Mouse (Mus musculus) frontal cortex, postnatal 10 days (tissue): ENCODE data around the gene Sost.

Experiments
- DNase-seq, 2 experiments: peaks; one replicate each; pipeline ENCODE4 v3.0.0; 2022; ENCODE audit warnings: low spot score in 2 of 2, mixed read lengths in 1 of 2

The Sost gene

DNA sequence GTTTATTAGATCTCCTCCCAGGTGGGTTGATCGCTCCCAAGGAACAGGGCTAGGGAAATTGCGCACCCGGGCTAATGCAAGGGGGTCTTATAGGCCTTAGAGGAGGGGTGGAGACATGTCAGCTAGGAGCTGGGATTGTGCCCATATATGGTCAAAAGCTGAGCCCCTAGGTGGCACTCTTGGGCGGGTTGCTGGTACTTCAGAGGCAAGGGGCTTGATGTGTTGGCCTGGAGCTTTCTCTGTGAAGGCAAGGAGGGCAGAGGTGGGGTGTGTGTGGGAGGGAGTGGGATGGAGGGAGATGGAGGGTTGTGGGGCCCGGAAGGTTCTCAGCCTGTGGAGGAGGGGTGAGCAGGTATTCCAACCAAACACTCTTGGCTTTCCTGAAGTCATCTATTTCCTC is 20.3 kb downstream of the Sost start:
- no peak for DNase-seq

DNA sequence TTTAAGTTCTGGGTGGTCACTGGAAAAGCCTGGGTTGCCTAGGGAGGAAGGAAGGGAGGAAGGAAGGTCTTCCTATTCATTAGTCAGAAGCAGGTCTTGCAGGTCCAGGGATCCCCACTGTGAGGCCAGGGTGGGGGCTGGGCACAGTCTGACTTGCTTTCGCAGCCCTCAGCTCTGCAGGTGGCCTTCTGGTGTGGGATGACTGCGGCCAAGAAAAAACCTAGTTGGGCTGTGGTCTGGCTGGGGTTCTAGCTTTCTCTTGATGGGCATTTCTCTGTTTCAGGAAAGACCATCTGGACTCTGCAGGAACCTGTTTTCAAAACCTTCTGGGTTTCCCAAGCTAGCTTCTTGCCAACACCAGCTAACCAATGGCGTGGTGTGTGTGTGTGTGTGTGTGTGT is 23.8 kb downstream of the Sost start:
- no peak for DNase-seq

DNA sequence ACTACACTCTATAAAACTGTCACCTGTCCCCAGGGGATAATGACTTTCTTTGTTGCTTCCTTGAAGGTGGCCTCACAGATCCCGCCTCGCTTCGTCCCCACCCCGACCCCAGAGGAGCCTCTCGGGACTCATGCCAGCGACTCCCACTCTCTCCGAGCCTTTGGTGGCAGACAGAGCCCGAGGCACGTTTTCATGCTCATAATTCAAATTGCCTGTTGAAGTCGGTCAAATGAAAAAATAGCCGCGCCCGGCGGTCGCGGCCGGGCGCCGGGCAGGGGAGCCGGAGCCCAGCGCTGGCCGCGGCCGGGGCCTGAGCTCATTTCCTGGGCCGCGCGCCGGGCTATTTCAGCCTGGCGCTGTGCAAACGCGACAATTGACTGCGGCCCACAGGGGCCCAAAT is 29.7 kb downstream of the Sost start:
- no peak for DNase-seq

DNA sequence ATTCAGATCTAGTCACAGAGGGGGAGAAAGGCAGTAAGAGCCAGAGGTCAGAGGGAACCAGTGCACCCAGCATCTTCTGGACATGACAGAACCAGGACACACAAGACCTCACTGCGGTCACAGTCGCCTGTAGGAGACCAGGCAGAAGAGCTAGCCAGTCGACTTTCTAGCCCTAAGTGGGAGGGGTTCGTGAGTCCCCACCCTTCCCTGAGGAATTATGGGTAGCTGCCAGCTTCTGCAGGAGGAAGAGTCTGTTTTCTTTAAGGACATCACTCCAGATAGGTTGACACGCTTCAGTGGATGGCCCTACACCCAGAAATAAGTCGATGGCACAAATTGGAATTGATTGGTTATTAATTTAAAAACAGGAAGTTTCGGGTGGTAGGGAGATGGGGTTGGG is 30.4 kb downstream of the Sost start:
- DNase-seq = no peak

DNA sequence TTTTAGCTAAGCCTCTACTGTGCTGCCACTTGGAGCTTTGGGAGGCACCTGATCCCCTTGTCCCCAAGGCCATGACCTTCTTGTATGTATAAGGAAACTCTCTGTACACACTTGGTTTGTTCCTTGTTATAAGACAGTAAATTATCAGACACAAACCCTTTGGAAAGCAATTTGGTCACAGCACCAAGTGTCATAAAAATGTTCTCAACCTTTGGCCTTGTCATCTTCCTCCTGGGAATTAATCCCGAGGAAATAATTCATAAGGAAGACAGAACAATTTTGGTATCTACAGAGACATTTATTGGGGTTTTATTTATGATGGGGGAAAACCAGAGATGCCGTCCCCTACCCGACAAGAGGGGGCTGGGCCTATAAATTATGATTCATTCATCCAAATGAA is 31.1 kb downstream of the Sost start:
- DNase-seq = no peak

DNA sequence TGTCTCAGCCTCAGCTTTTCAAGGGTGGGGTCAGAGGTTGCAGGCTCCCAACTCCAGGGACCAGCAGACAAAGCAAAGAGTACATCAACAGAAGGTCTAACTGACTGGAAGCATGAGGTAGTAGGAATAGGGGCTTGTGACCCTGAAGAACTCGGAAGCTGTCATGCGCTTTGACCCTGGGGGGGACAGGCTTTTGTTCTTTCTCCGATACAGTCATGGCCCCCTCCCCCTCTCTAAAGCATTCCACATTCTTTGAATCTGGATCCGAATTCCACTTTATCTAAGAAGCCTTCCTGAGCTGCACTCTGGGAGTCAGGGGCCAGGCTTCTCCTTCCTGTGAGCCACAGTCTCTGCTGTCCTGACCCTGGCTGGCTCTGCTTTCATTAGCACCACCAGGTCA is 34.8 kb downstream of the Sost start:
- no peak for DNase-seq

DNA sequence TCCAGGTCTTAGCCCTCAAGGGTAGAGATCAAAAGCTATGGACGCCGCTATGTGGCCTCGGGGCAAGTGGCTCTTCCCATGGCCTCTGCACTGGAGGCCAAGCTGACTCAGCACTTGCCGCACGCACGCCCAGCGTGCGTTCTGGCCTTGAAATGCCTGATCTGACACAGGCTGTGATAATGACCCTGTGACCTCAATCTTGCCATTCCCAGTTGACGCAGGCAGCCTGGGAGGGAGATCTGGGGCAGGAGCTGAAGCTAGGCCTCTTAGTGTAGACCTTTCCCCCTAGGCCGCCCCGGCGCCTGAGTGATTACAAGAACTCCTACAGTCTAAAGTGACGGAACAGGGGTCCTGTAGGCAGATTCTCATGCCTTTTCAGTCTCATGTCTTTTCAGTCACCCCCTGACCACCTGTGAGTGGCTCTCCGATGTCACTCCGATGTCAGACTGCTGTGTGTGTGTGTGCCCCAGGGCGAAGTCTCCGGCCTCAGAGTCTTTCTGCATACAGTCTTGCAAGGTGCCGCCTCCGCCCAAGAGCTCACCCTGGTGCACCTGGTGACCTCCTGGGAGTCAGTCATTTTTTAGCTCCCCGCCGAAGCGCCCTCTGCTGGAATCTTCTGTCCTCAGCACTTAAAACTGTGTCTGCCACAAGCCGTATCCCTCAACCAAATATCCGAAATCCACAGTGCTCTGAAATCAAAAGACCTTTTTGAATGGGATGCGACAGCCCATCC is 38.6 kb downstream of the Sost start:
- no peak for DNase-seq

DNA sequence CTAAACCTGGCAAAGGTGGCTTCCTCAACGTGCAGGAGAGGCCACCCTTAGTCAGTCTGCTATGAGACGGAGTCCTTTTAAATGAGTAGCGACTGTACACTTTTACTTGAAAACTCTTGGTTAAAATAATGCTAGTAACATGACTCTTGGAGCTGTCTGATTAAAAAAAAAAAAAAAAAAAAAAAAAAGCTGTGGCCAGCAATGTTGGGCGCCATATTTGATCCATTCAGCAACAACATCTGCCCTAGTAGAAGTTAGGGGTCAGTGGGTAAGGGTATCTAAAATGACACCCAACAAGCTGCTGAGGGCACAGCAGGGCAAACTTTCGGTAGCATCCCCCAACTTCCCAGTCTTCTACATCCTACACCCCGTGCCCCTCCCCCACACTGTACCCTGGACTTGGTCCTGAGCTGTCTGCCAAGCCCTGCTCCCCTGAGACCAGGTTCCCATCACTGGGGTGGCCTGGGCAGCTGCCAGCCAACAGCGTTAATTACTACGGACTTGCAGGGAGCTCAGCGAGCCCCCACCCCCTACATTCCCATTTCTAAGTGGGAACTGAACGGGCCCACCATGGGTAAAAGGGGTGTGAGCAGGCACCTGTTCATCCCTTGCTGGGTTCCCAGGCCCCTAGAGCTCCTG is 39.7 kb downstream of the Sost start:
- no peak for DNase-seq

DNA sequence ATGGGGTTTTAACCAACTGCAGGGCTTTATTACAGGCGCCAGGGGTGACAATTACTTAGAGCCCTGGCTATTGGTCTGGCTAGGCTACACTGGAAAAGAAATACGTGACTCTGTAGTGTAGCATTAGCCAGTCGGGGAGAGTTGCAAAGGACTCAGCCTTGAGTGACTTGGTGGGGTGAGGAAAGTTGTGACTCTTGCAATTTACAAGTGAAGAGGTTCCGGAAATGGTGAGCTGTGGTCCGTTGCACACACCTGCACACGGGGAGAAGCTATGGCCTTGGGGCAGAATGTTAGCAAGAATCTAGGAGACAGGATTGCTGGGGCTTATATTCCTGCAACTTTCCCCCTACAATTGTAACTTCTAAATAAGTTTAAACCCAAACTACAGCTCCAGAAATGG is 41.2 kb downstream of the Sost start:
- no peak for DNase-seq

DNA sequence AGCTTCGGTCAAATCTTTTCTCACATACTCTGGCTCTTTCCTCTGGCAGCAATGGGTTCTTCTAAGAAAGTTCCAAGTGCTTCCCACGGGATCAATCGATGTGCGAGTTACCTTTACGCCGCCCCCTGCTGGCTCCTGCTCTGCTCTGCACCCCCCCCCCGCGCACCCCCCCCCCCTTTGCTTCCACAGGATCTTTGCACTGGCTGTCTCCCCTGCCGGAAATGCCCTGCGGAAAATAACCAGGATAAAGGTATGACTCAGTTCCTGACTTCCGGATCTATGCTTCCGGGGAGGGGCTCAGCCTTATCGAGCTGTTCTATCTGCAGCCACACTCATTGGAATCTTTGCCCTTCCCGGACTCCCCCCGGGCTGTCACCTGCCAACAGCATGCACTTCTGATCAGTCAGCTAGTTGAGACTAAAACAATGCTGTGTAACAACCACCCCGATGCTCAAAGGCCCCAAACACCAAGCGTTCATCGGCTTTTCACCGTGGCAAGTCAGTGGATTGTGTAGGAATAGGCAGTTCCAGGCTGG is 42.3 kb downstream of the Sost start:
- no peak for DNase-seq

DNA sequence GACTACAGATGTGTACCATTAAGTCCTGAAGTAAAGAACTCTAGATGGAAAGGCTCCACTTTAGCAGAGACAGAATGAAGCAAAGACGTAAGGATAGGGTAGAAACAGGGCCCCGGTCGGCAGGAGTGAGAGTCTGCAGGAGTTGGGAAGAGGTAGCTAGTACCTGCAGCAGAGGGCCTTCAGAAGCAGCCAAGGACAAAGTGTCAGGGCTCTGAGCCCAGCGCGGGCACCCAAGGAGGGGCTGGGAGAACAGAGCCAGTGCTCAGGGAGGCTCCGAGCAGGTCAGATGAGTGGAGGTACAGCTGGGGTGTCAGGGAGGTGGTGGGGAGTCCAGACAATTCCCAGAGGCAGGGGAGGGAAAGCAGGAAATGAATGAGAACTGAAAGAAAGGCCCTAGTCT is 42.8 kb downstream of the Sost start:
- no peak for DNase-seq

DNA sequence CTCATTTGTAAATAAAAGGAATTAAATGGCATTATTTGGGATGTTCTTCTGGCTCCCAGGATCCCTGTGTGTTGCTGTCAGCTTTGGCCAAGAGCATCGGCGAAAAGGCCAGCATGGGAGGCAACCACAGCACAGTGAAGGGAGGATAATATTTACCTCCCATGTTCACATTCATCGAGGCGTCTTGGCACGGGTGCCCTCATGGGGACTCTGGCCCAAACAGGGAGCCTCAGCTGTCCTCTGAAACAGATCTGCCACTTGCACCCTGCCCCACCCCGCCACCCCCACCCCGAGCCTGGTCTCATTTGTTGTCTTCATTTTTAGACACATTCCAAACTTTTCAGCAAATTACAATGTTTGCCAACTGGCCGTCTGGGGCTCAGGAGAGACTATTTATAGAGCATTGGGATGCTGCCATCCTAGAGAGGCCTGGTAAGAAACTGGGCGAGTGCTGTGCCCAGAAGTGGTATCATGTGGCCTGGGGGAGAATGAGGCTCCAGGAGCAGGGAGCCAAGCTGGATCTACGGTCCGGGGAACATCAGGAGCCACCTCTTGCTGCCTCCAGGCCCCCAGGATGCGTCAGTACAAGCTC is 45.4 kb downstream of the Sost start:
- no peak for DNase-seq

DNA sequence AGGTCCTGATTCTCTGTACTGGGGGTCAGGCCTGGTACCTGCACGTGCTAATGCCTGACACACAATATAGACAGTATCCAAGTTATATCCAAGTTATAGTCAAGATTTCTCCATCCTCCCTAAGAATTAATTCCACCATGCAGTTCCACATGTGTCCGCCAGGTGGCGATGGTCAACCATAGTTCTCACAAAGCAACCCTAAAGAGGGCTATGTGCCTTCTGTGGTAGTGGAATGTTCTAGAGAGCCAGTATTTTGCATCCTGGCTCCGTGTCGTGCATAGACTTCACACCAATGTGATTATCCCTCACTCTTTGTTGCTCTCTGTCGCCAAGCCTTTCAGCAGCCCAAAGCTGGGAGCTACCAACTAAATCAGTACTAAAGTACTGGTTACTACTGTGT is 47.2 kb downstream of the Sost start:
- peak; percentile 62 to 82 for DNase-seq

DNA sequence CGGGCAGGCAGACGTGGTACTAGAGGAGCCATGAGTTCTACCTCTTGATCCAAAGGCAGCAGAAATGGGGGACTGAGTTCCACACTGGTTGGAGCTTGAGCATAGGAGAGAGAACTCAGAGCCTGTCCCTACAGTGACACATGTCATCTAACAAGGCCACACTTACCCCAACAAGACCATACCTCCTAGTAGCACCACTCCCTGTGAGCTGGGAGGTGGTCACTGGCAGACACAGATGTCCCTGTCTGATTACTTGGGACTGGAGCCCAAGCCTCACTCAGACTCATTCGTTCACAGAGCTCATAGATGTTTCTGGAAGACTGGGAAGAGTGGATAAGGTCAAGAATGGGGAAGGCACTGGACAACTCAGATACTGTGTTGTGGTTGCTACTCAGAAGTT is 48.2 kb downstream of the Sost start:
- DNase-seq = no peak

DNA sequence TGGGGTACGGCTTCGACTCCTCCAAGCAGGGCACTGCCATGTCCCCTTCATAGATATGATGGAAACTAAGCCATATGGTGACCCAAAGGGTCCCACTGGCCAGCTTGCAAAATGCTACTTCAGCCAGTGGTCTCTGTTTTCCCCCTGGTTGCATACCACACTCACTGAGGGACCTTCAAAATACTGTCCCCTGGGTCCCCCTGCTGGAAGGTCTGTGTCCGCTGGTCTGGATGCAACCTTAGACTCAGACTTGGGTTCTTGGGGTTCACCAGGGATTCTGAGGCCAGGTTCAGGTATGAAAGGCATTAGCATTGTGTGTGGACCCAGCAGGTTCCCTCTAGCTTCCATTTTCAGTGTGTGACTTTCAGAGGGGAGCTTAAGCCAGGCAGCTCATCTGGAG is 50.0 kb downstream of the Sost start:
- no peak for DNase-seq

DNA sequence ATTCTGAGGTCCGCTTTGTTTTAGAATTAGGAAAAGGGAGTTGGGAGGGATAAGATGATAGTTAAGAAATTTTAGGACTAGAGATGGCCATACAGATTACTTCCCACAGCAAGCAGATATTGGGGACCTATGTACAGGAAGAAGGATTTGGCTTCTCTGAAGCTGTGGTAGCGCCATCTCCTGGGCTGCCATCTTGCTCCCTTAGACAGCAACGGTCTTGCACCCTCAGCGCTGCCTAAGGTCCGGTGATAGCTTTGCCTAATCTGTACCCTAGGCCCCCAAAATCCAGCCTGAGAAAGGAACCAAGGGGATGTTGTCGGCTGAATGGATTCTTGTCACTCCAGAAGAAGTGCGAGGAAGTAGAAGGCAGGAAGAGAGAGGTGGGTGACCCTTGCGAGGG is 53.2 kb downstream of the Sost start:
- no peak for DNase-seq
